10 mouse cellular contexts compared by ENCODE assay signal in the genomic region with DNA sequence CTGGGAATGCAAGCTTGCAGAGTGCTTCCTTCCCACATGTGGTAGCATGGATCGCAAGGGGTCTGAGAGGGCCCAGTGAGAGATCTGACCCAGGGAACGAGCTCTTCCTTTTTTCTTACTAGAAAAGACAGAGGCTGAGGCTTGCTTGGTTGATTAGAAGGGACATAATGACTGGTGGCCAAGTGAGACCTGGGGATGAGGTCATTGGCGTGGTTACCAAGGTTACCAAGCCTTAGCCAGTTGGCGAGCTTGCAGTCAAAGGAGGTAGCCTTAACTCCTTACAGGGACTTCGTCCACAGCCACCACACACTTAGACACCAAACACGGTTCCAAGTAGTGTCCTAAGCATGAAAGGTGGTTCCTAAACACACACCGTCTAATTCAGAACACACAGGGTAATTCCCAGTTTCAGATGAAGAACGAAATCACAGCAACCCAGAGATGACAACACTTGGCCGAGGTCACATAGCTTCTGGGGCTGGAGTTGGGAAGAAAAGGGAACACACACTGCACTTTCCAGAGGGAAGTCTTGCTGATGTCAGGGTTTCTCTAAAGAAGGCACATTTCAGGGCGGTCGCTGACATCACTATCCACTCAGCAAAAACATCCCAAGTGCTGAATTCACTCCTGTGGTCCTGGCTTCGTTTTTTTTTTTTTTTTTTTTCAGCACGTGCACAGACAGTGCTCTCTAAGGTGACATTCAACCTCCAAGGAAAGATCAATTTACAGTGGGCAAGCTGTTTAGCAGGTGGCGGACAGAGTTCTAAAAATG. TPM values are rescaled to one million over a fixed set of nuclear protein-coding genes. Genes with fewer than 3 reads are reported as not detected.
DNase-seq lines count a peak whose midpoint lies in the region; ATAC-seq and TF ChIP-seq lines count a peak whose summit lies in the region.
"Had no signal": no experiment of that assay in that cellular context is flagged by ENCODE, and none has a peak within 500 bp of the region (broad histone marks: within the 10 kb centered on the region; RNA-seq: fewer than 3 reads in every experiment).

No protein-coding gene starts in this region.

- ATAC-seq in hindbrain, postnatal 0 days = no peak
- no peak for ATAC-seq in intestine, embryonic 16.5 days
- ATAC-seq: activated CD4-positive, CD25-positive, alpha-beta regulatory T cell, adult 4 months had no signal

- H3K36me3 ChIP-seq in hindbrain, postnatal 0 days (ENCODE audit: insufficient read depth, low read length) = no peaks in the 10 kb centered on the region
- no peaks in the 10 kb centered on the region for H3K36me3 ChIP-seq in thymus, adult 2 months (ENCODE audit: control insufficient read depth, insufficient read depth, low read length)
- H3K36me3 ChIP-seq in intestine, embryonic 16.5 days (ENCODE audit: control insufficient read depth, insufficient read depth, low read length) = no peaks in the 10 kb centered on the region
- H3K36me3 ChIP-seq: hindbrain, embryonic 15.5 days had no signal

- H3K9ac ChIP-seq in hindbrain, postnatal 0 days (replicated peaks; ENCODE audit: low read length) = no peak overlapping the region
- no peak overlapping the region for H3K9ac ChIP-seq in intestine, embryonic 16.5 days (ENCODE audit: low read depth, low read length)
- H3K9ac ChIP-seq: hindbrain, embryonic 15.5 days had no signal

- no peak overlapping the region for H3K4me2 ChIP-seq in hindbrain, postnatal 0 days (ENCODE audit: low read depth, low read length)
- H3K4me2 ChIP-seq in intestine, embryonic 16.5 days (ENCODE audit: low read depth, low read length) = no peak overlapping the region

- no peaks in the 10 kb centered on the region for H3K27me3 ChIP-seq in hindbrain, postnatal 0 days (ENCODE audit: insufficient read depth, low read length)
- no peaks in the 10 kb centered on the region for H3K27me3 ChIP-seq in thymus, adult 2 months (ENCODE audit: control insufficient read depth, insufficient read depth, low read length)
- no peaks in the 10 kb centered on the region for H3K27me3 ChIP-seq in intestine, embryonic 16.5 days (replicated peaks; ENCODE audit: control insufficient read depth, insufficient read depth, low read length)
- H3K27me3 ChIP-seq: hindbrain, embryonic 15.5 days had no signal

- no peak for TF ChIP-seq CTCF in layer of hippocampus, adult 2 months (conservative IDR thresholded peaks at IDR 0.05)
- no peak for TF ChIP-seq CTCF in hindbrain, postnatal 0 days (IDR thresholded peaks at IDR 0.05; ENCODE audit: low read depth)
- no peak for TF ChIP-seq CTCF in thymus, adult 2 months (IDR thresholded peaks at IDR 0.05; ENCODE audit: borderline replicate concordance, control insufficient read depth, extremely low read depth, insufficient read depth, low read length, poor library complexity)

- peak overlapping the region; percentile 71 for H3K27ac ChIP-seq in layer of hippocampus, adult 2 months
- peak overlapping the region; percentile 66 for H3K27ac ChIP-seq in hindbrain, postnatal 0 days
- H3K27ac ChIP-seq in thymus, adult 2 months (ENCODE audit: control insufficient read depth, insufficient read depth, low read length) = no peak overlapping the region
- H3K27ac ChIP-seq in intestine, embryonic 16.5 days (ENCODE audit: low read length) = no peak overlapping the region
- H3K27ac ChIP-seq: hindbrain, embryonic 15.5 days had no signal

- H3K4me1 ChIP-seq in hindbrain, postnatal 0 days (ENCODE audit: insufficient read depth, low read length) = peaks cover 18% of the 10 kb centered on the region; the same call in 1 of the 2 replicates
- no peaks in the 10 kb centered on the region; the same call in 1 of the 2 replicates for H3K4me1 ChIP-seq in thymus, adult 2 months (replicated peaks; ENCODE audit: control insufficient read depth, insufficient read depth, low read length)
- peaks cover 8% of the 10 kb centered on the region for H3K4me1 ChIP-seq in intestine, embryonic 16.5 days (ENCODE audit: control insufficient read depth, insufficient read depth, low read length)

- DNase-seq in gastrocnemius, adult 18-20 months (ENCODE audit: low spot score) = peak; percentile 30
- DNase-seq in gastrocnemius, postnatal 36 days = no peak
- no peak for DNase-seq in layer of hippocampus, adult 2 months (ENCODE audit: low spot score in 2 of 2)
- DNase-seq in layer of hippocampus, adult 18-20 months (ENCODE audit: low spot score in 2 of 2) = no peak
- DNase-seq in NIH3T3 (ENCODE audit: low read depth) = peak; percentile 29
- DNase-seq in hindbrain, postnatal 0 days (ENCODE audit: low spot score) = no peak
- no peak for DNase-seq in thymus, adult 2 months

- no peak for TF ChIP-seq POLR2A in thymus, adult 2 months (IDR thresholded peaks at IDR 0.05; ENCODE audit: control insufficient read depth, extremely low read depth, insufficient read depth, low read length, poor library complexity)

- WGBS in hindbrain, postnatal 0 days = 52% methylated on average over 14 of the region's 14 CpGs
- 89% methylated on average over 14 of the region's 14 CpGs for WGBS in thymus, adult 2 months
- 67% methylated on average over 14 of the region's 14 CpGs for WGBS in intestine, embryonic 16.5 days

- no peaks in the 10 kb centered on the region for H3K9me3 ChIP-seq in hindbrain, postnatal 0 days (ENCODE audit: low read length)
- H3K9me3 ChIP-seq in intestine, embryonic 16.5 days (ENCODE audit: control insufficient read depth, low read length) = no peaks in the 10 kb centered on the region
- H3K9me3 ChIP-seq: hindbrain, embryonic 15.5 days had no signal

- intact Hi-C loops in gastrocnemius, postnatal 36 days (cut with DNase I) = no loop called here

- no peak overlapping the region for H3K4me3 ChIP-seq in layer of hippocampus, adult 2 months
- H3K4me3 ChIP-seq in hindbrain, postnatal 0 days (ENCODE audit: low read length) = no peak overlapping the region
- no peak overlapping the region for H3K4me3 ChIP-seq in thymus, adult 2 months (ENCODE audit: control insufficient read depth, insufficient read depth, low read length)
- H3K4me3 ChIP-seq in intestine, embryonic 16.5 days (ENCODE audit: low read length) = no peak overlapping the region
- H3K4me3 ChIP-seq: hindbrain, embryonic 15.5 days had no signal

RNA-seq across cellular contexts. Expression of gene Fos, which starts 49.9 kb away (rescaled TPM):
- 10 to 100 TPM in 1 of 2 experiments, 1 to 10 TPM in 1; 6.5 to 69.9 TPM for total RNA-seq in gastrocnemius, adult 18-20 months (2021)
- total RNA-seq in gastrocnemius, postnatal 36 days (2021) = 10 to 100 TPM in 1 of 2 experiments, 1 to 10 TPM in 1; 7.2 to 13.7 TPM
- total RNA-seq in layer of hippocampus, adult 2 months (2021) = 10 to 100 TPM in 1 of 2 experiments, 1 to 10 TPM in 1; 8.9 to 13.7 TPM
- total RNA-seq in layer of hippocampus, adult 18-20 months (2021) = 10 to 100 TPM; 26.1 to 28.2 TPM
- 20.7 and 23.4 TPM in 2 replicates for total RNA-seq in hindbrain, postnatal 0 days (2014; rRNA removed)
- polyA plus RNA-seq in hindbrain, postnatal 0 days (2015; fragmentation: Nextera tagmentation; extraction: Ambion mirVana) = 12.1 and 13.5 TPM in 2 replicates
- polyA plus RNA-seq in thymus, adult 2 months (2012; rRNA removed) = 12.1 and 12.6 TPM in 2 replicates
- polyA plus RNA-seq in intestine, embryonic 16.5 days (2015; fragmentation: Nextera tagmentation; extraction: Ambion mirVana) = 6.4 and 6.6 TPM in 2 replicates

Comparison
In these comparisons a context has a peak if more than half of its experiments do, and no peak if none do; other contexts are left out.
1. DNase-seq: peak in gastrocnemius, adult 18-20 months (single experiment) and NIH3T3 (single experiment); none in gastrocnemius, postnatal 36 days (0 of 2), layer of hippocampus, adult 2 months (0 of 2), layer of hippocampus, adult 18-20 months (0 of 2), hindbrain, postnatal 0 days (single experiment) and thymus, adult 2 months (single experiment).
2. H3K27ac ChIP-seq: peak in layer of hippocampus, adult 2 months (single experiment) and hindbrain, postnatal 0 days (single experiment); none in thymus, adult 2 months (single experiment) and intestine, embryonic 16.5 days (single experiment).